Comparison of ENCODE assay signal across 31 mouse cellular contexts in genomic region chr15:100406088-100406487, GRCm38 (mm10). TPM values are rescaled to one million over a fixed set of nuclear protein-coding genes. Genes with fewer than 3 reads are reported as not detected.
A peak's percentile ranks its signal among the peaks of the same experiment; 100 is the strongest.
DNase-seq lines count a peak whose midpoint lies in the region; ATAC-seq and TF ChIP-seq lines count a peak whose summit lies in the region.
"Had no signal": no experiment of that assay in that cellular context is flagged by ENCODE, and none has a peak within 500 bp of the region (broad histone marks: within the 10 kb centered on the region; RNA-seq: fewer than 3 reads in every experiment).

No protein-coding gene starts in this region.

- peaks cover 67% of the 10 kb centered on the region for H3K4me1 ChIP-seq in liver, embryonic 13.5 days (replicated peaks)
- H3K4me1 ChIP-seq in liver, postnatal 0 days (ENCODE audit: insufficient read depth) = peaks cover 18% of the 10 kb centered on the region
- peaks cover 26% of the 10 kb centered on the region for H3K4me1 ChIP-seq in bone marrow macrophage, adult 2 months (ENCODE audit: control insufficient read depth, insufficient read depth, low read length)
- H3K4me1 ChIP-seq: embryonic facial prominence, embryonic 12.5 days; forebrain, embryonic 13.5 days; hindbrain, embryonic 13.5 days; midbrain, embryonic 15.5 days had no signal

- H3K4me3 ChIP-seq in liver, embryonic 13.5 days (replicated peaks) = no peak overlapping the region
- no peak overlapping the region for H3K4me3 ChIP-seq in liver, postnatal 0 days (ENCODE audit: low read depth, low read length)
- H3K4me3 ChIP-seq in bone marrow macrophage, adult 2 months (ENCODE audit: insufficient read depth, low read length) = no peak overlapping the region
- H3K4me3 ChIP-seq: embryonic facial prominence, embryonic 12.5 days; erythroblast, embryonic 14.5 days; forebrain, embryonic 13.5 days; hindbrain, embryonic 13.5 days; megakaryocyte, embryonic 14.5 days; midbrain, embryonic 15.5 days; myocyte had no signal

- H3K4me2 ChIP-seq in liver, embryonic 13.5 days = no peak overlapping the region
- H3K4me2 ChIP-seq in liver, postnatal 0 days (ENCODE audit: low read depth, low read length) = no peak overlapping the region
- H3K4me2 ChIP-seq: embryonic facial prominence, embryonic 12.5 days; forebrain, embryonic 13.5 days; heart, embryonic 11.5 days; hindbrain, embryonic 13.5 days; midbrain, embryonic 15.5 days had no signal

- no peak for TF ChIP-seq POLR2A in bone marrow macrophage, adult 2 months (IDR thresholded peaks at IDR 0.05; ENCODE audit: borderline replicate concordance, low read depth, low read length)

- no peak for TF ChIP-seq EP300 in liver, postnatal 0 days (IDR thresholded peaks at IDR 0.05; ENCODE audit: low read depth)

- WGBS in liver, embryonic 13.5 days (ENCODE audit: insufficient replicate concordance) = 47% methylated on average over 5 of the region's 5 CpGs
- 37% methylated on average over 5 of the region's 5 CpGs for WGBS in liver, postnatal 0 days (ENCODE audit: insufficient replicate concordance)

- H3K27ac ChIP-seq in liver, embryonic 13.5 days = peak overlapping the region; percentile 25; the same call in 1 of the 2 replicates
- no peak overlapping the region for H3K27ac ChIP-seq in liver, postnatal 0 days (ENCODE audit: low read depth)
- H3K27ac ChIP-seq in bone marrow macrophage, adult 2 months (ENCODE audit: insufficient read depth, low read depth, low read length) = 0 out of 2 replicates have a peak overlapping the region, but pooled peaks have one; percentile 1
- H3K27ac ChIP-seq: embryonic facial prominence, embryonic 12.5 days; forebrain, embryonic 13.5 days; hindbrain, embryonic 13.5 days; kidney, postnatal 0 days; midbrain, embryonic 15.5 days had no signal

- no peak for ATAC-seq in liver, embryonic 13.5 days (ENCODE audit: low read depth)
- no peak for ATAC-seq in liver, postnatal 0 days
- ATAC-seq: forebrain, embryonic 13.5 days; midbrain, embryonic 15.5 days; Patski had no signal

- no peaks in the 10 kb centered on the region for H3K27me3 ChIP-seq in liver, embryonic 13.5 days
- H3K27me3 ChIP-seq in liver, postnatal 0 days (ENCODE audit: insufficient read depth, low read length) = no peaks in the 10 kb centered on the region
- H3K27me3 ChIP-seq: embryonic facial prominence, embryonic 12.5 days; forebrain, embryonic 13.5 days; hindbrain, embryonic 13.5 days; megakaryocyte, embryonic 14.5 days; midbrain, embryonic 15.5 days; Patski had no signal

- DNase-seq in kidney, adult 9 months = peak; percentile 53
- no peak for DNase-seq in kidney, adult 18-20 months
- DNase-seq in liver, embryonic 13.5 days = no peak
- no peak for DNase-seq in liver, postnatal 0 days
- DNase-seq in left cerebral cortex, adult 18-20 months (ENCODE audit: low spot score in 2 of 2) = no peak
- DNase-seq in right cerebral cortex, postnatal 36 days (ENCODE audit: low spot score in 2 of 2) = no peak
- DNase-seq in adrenal gland, adult (ENCODE audit: inconsistent age in 2 of 2, low spot score in 1 of 2) = no peak
- DNase-seq: cerebellum, adult 9-10 months; lung, postnatal 10 days; spleen, adult 18-20 months; thymus, postnatal 36 days had no signal

- H3K36me3 ChIP-seq in liver, embryonic 13.5 days = peaks cover 97% of the 10 kb centered on the region
- peaks cover 76% of the 10 kb centered on the region for H3K36me3 ChIP-seq in liver, postnatal 0 days (replicated peaks; ENCODE audit: insufficient read depth, low read length)

- H3K9ac ChIP-seq in liver, embryonic 13.5 days = no peak overlapping the region
- H3K9ac ChIP-seq in liver, postnatal 0 days (replicated peaks) = no peak overlapping the region
- H3K9ac ChIP-seq: embryonic facial prominence, embryonic 12.5 days; forebrain, embryonic 13.5 days; hindbrain, embryonic 13.5 days; midbrain, embryonic 15.5 days had no signal

- TF ChIP-seq CTCF in liver, postnatal 0 days (IDR thresholded peaks at IDR 0.05; ENCODE audit: low read depth) = no peak
- TF ChIP-seq CTCF in bone marrow macrophage, adult 2 months (IDR thresholded peaks at IDR 0.05; ENCODE audit: low read depth, low read length) = no peak

- H3K9me3 ChIP-seq in liver, embryonic 13.5 days (replicated peaks) = no peaks in the 10 kb centered on the region
- H3K9me3 ChIP-seq in liver, postnatal 0 days (ENCODE audit: low read length) = no peaks in the 10 kb centered on the region
- H3K9me3 ChIP-seq: embryonic facial prominence, embryonic 12.5 days; forebrain, embryonic 13.5 days; hindbrain, embryonic 13.5 days; megakaryocyte, embryonic 14.5 days; midbrain, embryonic 15.5 days had no signal

RNA-seq across cellular contexts. Expression of gene Gm5475, which starts 15.9 kb away (rescaled TPM):
- not detected in 2 replicates for polyA plus RNA-seq in liver, embryonic 13.5 days (2015; fragmentation: Nextera tagmentation; extraction: Ambion mirVana)
- polyA plus RNA-seq in liver, postnatal 0 days (2015; fragmentation: Nextera tagmentation; extraction: Ambion mirVana) = 0.04 TPM in 1 of 2 replicates, not detected in the other
- not detected in 2 replicates for polyA plus RNA-seq in bone marrow macrophage, adult 2 months (2012; ENCODE audit: insufficient read depth, insufficient read length, missing spikeins)
- not detected for total RNA-seq in left cerebral cortex, adult 18-20 months (2021)
- total RNA-seq: adrenal gland, adult 18-20 months; granulocyte monocyte progenitor cell, adult 5-6 weeks; heart, postnatal 25 days had no signal
- polyA plus RNA-seq: erythroblast, embryonic 14.5 days; forebrain, embryonic 13.5 days; heart, embryonic 11.5 days; limb, embryonic 11.5 days; neural tube, embryonic 14.5 days had no signal

RNA-seq across cellular contexts. Expression of gene Slc11a2, which starts 18.8 kb away (rescaled TPM):
- 46.8 and 57.1 TPM in 2 replicates for polyA plus RNA-seq in liver, embryonic 13.5 days (2015; fragmentation: Nextera tagmentation; extraction: Ambion mirVana)
- 15.0 and 16.3 TPM in 2 replicates for polyA plus RNA-seq in liver, postnatal 0 days (2015; fragmentation: Nextera tagmentation; extraction: Ambion mirVana)
- polyA plus RNA-seq in bone marrow macrophage, adult 2 months (2012; ENCODE audit: insufficient read depth, insufficient read length, missing spikeins) = 64.3 and 68.0 TPM in 2 replicates
- total RNA-seq in left cerebral cortex, adult 18-20 months (2021) = 10 to 100 TPM; 49.0 to 61.6 TPM

RNA-seq across cellular contexts. Expression of gene Higd1c, which starts 41.7 kb away (rescaled TPM):
- polyA plus RNA-seq in liver, embryonic 13.5 days (2015; fragmentation: Nextera tagmentation; extraction: Ambion mirVana) = not detected in 2 replicates
- not detected in 2 replicates for polyA plus RNA-seq in liver, postnatal 0 days (2015; fragmentation: Nextera tagmentation; extraction: Ambion mirVana)
- polyA plus RNA-seq in bone marrow macrophage, adult 2 months (2012; ENCODE audit: insufficient read depth, insufficient read length, missing spikeins) = not detected in 2 replicates
- total RNA-seq in left cerebral cortex, adult 18-20 months (2021) = not detected
- total RNA-seq: adrenal gland, adult 18-20 months; gastrocnemius, adult 8-10 months; granulocyte monocyte progenitor cell, adult 5-6 weeks; heart, postnatal 25 days; left cerebral cortex, adult 8-10 months had no signal
- polyA plus RNA-seq: embryonic facial prominence, embryonic 12.5 days; erythroblast, embryonic 14.5 days; forebrain, embryonic 13.5 days; frontal cortex, adult 2 months; heart, embryonic 11.5 days; hindbrain, embryonic 13.5 days; kidney, postnatal 0 days; limb, embryonic 11.5 days; liver, embryonic 16.5 days; midbrain, embryonic 15.5 days; myocyte; neural tube, embryonic 14.5 days; Patski had no signal

RNA-seq across cellular contexts. Expression of gene Mettl7a2, which starts 53.1 kb away (rescaled TPM):
- not detected in 2 replicates for polyA plus RNA-seq in liver, embryonic 13.5 days (2015; fragmentation: Nextera tagmentation; extraction: Ambion mirVana)
- polyA plus RNA-seq in liver, postnatal 0 days (2015; fragmentation: Nextera tagmentation; extraction: Ambion mirVana) = not detected in 2 replicates
- not detected in 2 replicates for polyA plus RNA-seq in bone marrow macrophage, adult 2 months (2012; ENCODE audit: insufficient read depth, insufficient read length, missing spikeins)
- total RNA-seq in left cerebral cortex, adult 18-20 months (2021) = under 1 TPM; 0.65 to 0.84 TPM
- total RNA-seq: granulocyte monocyte progenitor cell, adult 5-6 weeks had no signal
- polyA plus RNA-seq: embryonic facial prominence, embryonic 12.5 days; erythroblast, embryonic 14.5 days; forebrain, embryonic 13.5 days; frontal cortex, adult 2 months; heart, embryonic 11.5 days; hindbrain, embryonic 13.5 days; limb, embryonic 11.5 days; liver, embryonic 16.5 days; midbrain, embryonic 15.5 days; myocyte; neural tube, embryonic 14.5 days had no signal

RNA-seq across cellular contexts. Expression of gene Methig1, which starts 53.1 kb away (rescaled TPM):
- not detected in 2 replicates for polyA plus RNA-seq in liver, embryonic 13.5 days (2015; fragmentation: Nextera tagmentation; extraction: Ambion mirVana)
- polyA plus RNA-seq in liver, postnatal 0 days (2015; fragmentation: Nextera tagmentation; extraction: Ambion mirVana) = 0.12 and 0.15 TPM in 2 replicates
- polyA plus RNA-seq in bone marrow macrophage, adult 2 months (2012; ENCODE audit: insufficient read depth, insufficient read length, missing spikeins) = not detected in 2 replicates
- not detected for total RNA-seq in left cerebral cortex, adult 18-20 months (2021)
- total RNA-seq: granulocyte monocyte progenitor cell, adult 5-6 weeks; heart, postnatal 25 days had no signal
- polyA plus RNA-seq: erythroblast, embryonic 14.5 days; forebrain, embryonic 13.5 days; frontal cortex, adult 2 months; heart, embryonic 11.5 days; limb, embryonic 11.5 days; myocyte had no signal
